Mouse (Mus musculus): ENCODE results near the gene Ifnar2.

Ifnar2 gene

DNA sequence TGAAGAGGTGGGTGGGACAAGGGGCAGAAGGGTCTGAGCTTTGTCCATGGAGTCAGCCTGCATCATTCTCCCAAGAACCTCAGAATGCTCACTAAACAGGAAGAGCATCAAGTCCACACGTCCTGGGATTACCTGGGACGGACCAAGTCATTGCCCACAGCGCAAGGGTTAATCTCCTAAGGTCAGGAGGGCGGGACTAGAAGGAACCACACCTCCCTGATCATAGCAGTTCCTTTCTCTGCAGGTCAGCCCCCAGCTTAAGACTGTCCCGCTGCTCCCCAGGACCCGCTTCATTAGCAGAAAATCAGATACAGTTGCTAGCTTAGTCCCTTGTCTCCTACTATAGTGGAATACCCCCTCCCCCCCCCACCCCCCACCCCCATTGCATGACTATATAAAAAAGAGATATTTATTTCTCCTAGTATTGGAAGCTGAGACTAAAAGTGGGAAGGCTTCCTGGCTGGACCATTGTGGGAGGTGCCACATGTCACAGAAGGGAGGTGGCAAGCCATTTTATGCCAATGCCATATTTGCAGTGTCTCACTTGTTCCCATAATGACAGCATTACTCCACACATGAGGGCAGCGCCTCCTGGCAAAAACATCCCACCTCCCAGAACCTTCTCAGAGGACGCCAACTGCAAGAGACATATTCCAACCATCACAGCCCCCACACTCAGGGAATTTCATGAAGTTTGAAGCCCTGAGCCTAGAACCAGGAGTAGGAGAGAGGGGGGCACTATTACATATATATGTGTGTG, 23.2 kb downstream of the Ifnar2 start:
- no peak for DNase-seq

DNA sequence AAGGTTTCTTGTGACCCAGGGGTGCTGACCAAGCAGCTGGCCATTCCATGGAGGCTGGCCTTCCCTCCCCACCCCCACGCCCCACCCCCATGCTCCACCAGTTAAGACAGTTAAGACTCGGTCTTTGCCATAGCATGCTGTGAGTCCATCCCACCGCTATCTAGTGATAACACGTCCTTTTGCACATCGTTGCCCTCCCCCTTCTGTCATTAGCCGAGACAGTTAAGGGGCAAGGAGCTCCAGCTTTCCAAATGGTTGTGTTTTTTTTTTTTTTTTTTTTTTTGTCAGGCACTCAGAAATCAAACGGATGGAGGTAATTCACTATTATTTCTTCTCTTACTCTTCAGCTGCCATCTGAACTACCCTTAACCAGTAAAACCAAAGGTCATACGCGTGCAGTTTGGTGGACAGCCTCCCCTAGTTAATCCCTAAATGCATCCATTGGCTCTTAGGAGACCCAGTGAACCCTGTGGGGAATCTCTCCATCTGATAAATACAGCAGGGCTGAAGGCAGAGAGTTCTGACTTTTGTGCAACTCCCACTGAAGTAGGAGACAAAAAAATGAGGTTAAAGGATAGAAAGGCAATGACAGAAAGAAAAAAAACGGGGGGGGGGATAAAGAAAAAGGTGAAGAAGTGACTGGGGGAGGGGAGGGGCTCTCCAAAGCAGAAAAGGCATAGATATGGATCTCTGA, 24.4 kb downstream of the Ifnar2 start:
- no peak for DNase-seq

DNA sequence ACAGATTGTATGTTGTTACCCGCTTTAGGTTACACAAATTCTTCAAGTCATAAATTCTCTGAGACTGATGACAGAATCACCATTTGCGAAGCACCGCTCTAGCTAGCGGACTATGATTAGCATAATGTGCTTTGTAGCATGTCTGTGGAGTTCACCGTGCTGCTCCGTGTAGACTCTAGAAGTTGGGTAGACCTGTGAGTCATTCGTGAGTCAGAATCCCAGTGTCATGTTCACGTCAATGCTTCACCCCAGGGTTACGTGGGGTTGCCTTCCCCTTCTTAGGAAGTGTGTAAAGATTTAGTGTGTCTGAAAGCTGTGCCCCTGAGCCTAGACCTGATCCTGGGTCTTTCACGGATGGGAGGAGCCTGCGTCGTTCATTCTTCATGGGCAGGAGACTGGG, 25.4 kb downstream of the Ifnar2 start:
- DNase-seq, result no peak

DNA sequence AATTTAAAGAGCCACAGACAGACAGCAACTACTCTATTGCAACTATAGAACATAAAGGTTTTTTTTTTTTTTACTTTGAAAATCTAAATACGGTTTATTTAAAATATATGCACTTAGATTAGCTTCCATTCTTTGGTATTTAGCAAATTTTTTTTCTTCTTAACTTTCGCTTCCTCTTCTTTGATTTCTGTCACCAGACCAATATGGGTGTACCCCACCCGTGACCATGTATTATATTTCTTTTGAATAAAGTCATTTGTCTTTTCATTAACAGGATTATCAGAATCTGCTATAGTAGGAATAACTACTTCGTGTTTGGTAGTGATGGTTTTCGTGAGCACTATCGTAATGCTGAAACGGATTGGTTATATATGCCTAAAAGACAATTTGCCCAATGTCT, 26.4 kb downstream of the Ifnar2 start:
- DNase-seq, result no peak

- no peak for DNase-seq
Measured at GRCm38 (mm10) chr16:91401569-91402165, 29.1 kb downstream of the Ifnar2 start.

- DNase-seq, result no peak
Measured at GRCm38 (mm10) chr16:91403784-91404183, 31.2 kb downstream of the Ifnar2 start.

- no peak for DNase-seq
Measured at GRCm38 (mm10) chr16:91404187-91404586, 31.6 kb downstream of the Ifnar2 start.

GRCm38 (mm10) chr16:91404828-91405577, 32.4 kb downstream of the Ifnar2 start:
- DNase-seq, result no peak

DNA sequence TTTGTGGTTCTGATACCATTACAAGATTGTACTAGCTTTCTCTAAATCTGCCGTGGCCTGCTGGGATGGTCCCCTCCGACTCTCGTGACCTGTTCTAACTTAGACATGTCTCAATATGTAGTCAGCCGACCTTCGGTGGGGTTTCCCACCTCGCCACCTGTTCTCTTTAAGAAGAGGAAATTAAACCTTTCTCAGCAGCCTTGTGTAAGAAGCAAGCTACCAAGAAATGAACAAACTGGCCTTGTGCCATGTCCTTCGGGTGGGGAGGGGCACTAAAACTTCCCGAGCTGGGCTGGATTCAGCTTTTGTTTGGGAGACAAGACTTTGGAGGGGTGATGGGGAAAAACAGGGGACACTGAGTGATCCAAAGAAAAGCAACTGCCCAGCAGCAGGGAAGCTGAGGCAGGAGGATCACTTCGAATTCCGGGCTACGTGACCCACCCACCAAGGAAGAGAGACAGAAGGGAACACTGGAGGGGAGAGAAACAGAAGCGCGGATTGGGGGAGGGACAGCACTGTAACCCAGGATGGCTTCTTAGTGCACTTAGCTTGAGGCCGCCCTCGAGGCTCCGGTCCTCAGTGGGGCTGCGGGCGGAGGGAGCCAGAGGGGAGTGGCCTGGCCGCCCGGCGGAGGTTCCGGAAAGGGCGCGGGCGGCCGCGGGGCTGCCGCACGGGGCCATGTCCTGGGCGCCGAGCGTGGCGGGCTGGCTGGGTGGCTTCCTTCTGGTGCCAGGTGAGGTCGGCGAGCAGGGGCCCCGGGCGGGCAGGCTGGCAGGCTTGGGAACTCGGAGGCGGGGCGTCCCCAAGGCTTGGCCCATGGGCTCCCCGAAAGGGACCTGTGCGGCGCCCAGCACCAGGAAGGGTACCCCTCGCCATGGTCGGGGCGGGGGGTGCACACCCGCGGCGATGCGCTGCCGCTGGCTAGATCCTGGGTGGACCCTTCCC, 33.3 kb downstream of the Ifnar2 start, which contains the start of gene Il10rb:
TSS of gene Il10rb (plus strand) at position 525 of the 945 bp plus-strand sequence.
- peak; percentile 22 for DNase-seq

GRCm38 (mm10) chr16:91406585-91407220, 34.1 kb downstream of the Ifnar2 start:
- DNase-seq, result peak; percentile 7

DNA sequence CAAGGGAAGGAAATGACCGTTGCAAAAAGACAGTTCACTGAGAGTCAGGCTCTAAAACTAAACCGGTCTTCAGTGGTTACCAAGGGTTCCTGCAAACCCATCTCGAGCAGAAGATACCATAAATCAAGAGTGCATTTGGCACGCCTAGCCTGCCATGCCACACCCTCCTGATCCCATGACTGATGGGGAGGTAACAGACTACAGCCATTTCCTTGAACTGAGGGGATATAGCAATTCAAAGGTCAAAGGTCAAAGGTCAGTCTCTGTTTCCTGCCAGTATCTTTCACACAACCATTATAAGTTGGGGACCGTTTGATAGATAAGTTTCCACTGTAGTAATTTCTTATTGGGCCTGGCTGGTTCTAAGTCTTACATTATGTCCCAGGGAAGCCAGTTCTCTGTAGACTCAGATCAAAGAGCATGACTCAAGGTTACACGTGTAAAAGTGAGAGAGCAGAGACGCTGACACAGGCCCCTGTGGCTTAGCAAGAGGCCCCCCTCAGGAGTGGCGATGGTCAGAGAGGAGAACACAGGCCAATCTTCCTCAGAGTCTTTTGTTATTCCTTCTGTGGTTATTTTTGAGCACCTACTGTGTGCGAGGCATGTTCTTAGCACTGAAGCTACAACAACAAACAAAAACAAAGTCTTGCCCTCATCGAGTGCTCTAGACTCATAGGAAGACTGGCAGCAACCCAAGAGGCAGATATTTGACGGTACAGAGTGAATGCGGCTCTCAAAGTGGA, 40.7 kb downstream of the Ifnar2 start:
- DNase-seq, result no peak

DNA sequence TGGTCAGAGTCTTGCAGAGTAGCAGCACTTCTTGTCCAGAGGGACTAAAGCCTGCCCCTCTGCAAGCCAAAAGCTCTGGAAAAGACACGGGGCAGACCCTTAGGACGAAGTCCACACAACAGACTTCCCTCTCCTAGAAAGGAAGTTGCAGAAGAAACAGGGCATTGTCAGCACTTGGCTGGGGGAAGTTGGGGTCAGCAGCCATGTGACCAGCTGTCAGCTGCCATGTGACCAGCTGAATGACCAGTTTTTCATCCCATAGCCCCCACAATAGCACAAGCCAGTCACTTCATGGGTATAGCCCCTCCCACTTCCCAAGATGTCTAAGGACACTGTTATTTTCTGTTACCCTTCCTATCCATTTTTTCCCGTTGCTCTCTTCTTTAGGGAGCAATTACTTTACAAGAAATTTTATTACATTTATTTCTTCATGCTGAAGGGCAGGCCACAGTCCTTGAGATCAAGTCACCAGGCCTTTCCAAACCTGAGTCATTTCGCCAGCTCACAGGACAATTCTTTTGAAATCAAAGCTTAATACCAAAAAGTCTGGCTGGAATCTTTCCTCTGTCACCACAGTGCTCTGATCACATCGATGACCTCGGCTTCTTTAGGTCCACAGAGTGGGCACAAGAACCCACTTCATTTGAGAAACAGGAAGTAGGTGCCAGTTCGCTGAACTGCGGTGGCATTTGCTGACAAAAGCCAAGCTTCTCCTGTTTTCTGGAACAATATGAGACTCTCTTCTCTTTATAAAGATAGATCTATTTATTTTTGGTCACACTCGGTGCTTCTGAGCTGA, 43.0 kb downstream of the Ifnar2 start:
- no peak for DNase-seq

- no peak for DNase-seq
Measured at GRCm38 (mm10) chr16:91416357-91416756, 43.8 kb downstream of the Ifnar2 start.

DNA sequence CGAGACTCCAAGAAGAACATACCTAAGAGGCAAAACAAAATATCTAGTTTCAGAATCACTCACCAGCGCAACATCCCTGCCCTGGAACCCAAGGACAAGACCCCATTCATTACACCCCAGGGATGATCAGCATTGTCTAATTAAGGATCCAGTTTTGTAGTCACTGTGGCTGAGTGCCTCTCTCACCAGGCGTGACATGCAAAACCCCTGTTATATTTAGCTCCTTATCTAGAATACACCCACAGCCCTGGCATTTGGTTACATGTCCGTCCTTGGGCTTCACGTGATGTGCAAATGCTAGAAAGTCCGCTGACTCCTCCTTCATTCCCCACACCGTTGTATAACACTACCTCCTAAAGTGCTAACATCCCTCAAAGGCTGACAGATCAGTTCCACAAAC, 44.4 kb downstream of the Ifnar2 start:
- DNase-seq, result no peak

GRCm38 (mm10) chr16:91418531-91418930, 45.9 kb downstream of the Ifnar2 start:
- no peak for DNase-seq

GRCm38 (mm10) chr16:91425816-91426215, 53.2 kb downstream of the Ifnar2 start:
- DNase-seq, result no peak

GRCm38 (mm10) chr16:91426586-91426985, 54.0 kb downstream of the Ifnar2 start:
- DNase-seq, result no peak

- DNase-seq, result no peak
Measured at GRCm38 (mm10) chr16:91427461-91427860, 54.9 kb downstream of the Ifnar2 start.

GRCm38 (mm10) chr16:91428259-91428865, 55.8 kb downstream of the Ifnar2 start:
- no peak for DNase-seq

All from cerebellum, adult 9-11 months (tissue).